Mouse (Mus musculus): ENCODE data around the gene Smc5. TPM values are rescaled to one million over a fixed set of nuclear protein-coding genes. Genes with fewer than 3 reads are reported as not detected.
A peak's percentile ranks its signal among the peaks of the same experiment; 100 is the strongest.

Smc5 gene
- polyA plus RNA-seq, 1 experiment from 2014 or later = 16.2 TPM

GRCm38 (mm10) chr19:23306671-23307070, 33.0 kb upstream of the Smc5 start:
- no peak overlapping the region for H3K27ac ChIP-seq
- WGBS = 86% methylated on average over 7 of the region's 7 CpGs
- no peak for TF ChIP-seq CTCF (IDR thresholded peaks at IDR 0.05; ENCODE audit: low read depth)
- ATAC-seq (replicated peaks; ENCODE audit: low FRiP score, low read depth) = no peak
- no peaks in the 10 kb centered on the region for H3K4me1 ChIP-seq (replicated peaks; ENCODE audit: insufficient read depth, low read length)
- no peaks in the 10 kb centered on the region for H3K27me3 ChIP-seq (ENCODE audit: insufficient read depth, low read length)
- no peak overlapping the region for H3K4me3 ChIP-seq (replicated peaks; ENCODE audit: low read depth, low read length)
- H3K4me2 ChIP-seq (ENCODE audit: low read length) = no peak overlapping the region
- no peak overlapping the region for H3K9ac ChIP-seq (ENCODE audit: low read depth, low read length)
- H3K9me3 ChIP-seq (replicated peaks; ENCODE audit: low read length) = no peaks in the 10 kb centered on the region
- H3K36me3 ChIP-seq (ENCODE audit: insufficient read depth, low read length) = no peaks in the 10 kb centered on the region
- no peak for DNase-seq (ENCODE audit: low spot score)

DNA sequence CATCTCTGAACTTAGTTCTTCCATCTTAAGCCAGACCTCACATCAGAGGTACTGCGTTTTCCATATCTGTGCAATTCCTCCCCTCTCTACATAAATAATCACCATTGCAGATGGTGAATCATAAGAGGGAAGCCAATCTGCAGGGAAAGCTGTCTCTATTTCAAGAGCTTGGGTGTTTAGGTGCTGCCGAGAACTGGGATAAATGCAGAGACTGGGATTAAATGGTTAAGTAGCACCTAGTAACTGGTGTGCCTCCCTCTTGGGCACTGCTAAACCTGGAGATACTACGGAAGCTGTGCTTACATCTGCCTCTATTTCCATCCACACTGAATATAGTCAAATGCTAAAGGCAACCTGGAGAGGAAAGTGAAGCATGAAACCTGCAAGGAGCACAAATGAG, 26.3 kb upstream of the Smc5 start:
- no peak for ATAC-seq (replicated peaks; ENCODE audit: low FRiP score, low read depth)
- TF ChIP-seq CTCF (IDR thresholded peaks at IDR 0.05; ENCODE audit: low read depth) = no peak

GRCm38 (mm10) chr19:23298917-23299316, 25.2 kb upstream of the Smc5 start:
- no peaks in the 10 kb centered on the region for H3K4me1 ChIP-seq (replicated peaks; ENCODE audit: insufficient read depth, low read length)
- no peak overlapping the region for H3K9ac ChIP-seq (ENCODE audit: low read depth, low read length)
- H3K36me3 ChIP-seq (ENCODE audit: insufficient read depth, low read length) = no peaks in the 10 kb centered on the region
- peak; percentile 16 for DNase-seq (ENCODE audit: low spot score)
- no peak overlapping the region for H3K27ac ChIP-seq
- no peak overlapping the region for H3K4me3 ChIP-seq (replicated peaks; ENCODE audit: low read depth, low read length)
- no peaks in the 10 kb centered on the region for H3K9me3 ChIP-seq (replicated peaks; ENCODE audit: low read length)
- H3K4me2 ChIP-seq (ENCODE audit: low read length) = no peak overlapping the region
- peak; percentile 51 for TF ChIP-seq CTCF (IDR thresholded peaks at IDR 0.05; ENCODE audit: low read depth)
- no peaks in the 10 kb centered on the region for H3K27me3 ChIP-seq (ENCODE audit: insufficient read depth, low read length)
- WGBS = 83% methylated on average over 1 of the region's 1 CpGs
- no peak for ATAC-seq (replicated peaks; ENCODE audit: low FRiP score, low read depth)

More for the DNA sequence above, 26.3 kb upstream of the Smc5 start:
- Histone ChIP-seq H3K9ac (ENCODE audit: low read depth, low read length) (no peak overlapping the region), H3K27ac (no peak overlapping the region), H3K36me3 (ENCODE audit: insufficient read depth, low read length) (no peaks in the 10 kb centered on the region), H3K27me3 (ENCODE audit: insufficient read depth, low read length) (no peaks in the 10 kb centered on the region), H3K4me1 (replicated peaks; ENCODE audit: insufficient read depth, low read length) (no peaks in the 10 kb centered on the region), H3K9me3 (replicated peaks; ENCODE audit: low read length) (no peaks in the 10 kb centered on the region), H3K4me3 (replicated peaks; ENCODE audit: low read depth, low read length) (no peak overlapping the region), H3K4me2 (ENCODE audit: low read length) (no peak overlapping the region)
- 85% methylated on average over 3 of the region's 3 CpGs for WGBS
- DNase-seq (ENCODE audit: low spot score) = no peak

GRCm38 (mm10) chr19:23297191-23297590, 23.5 kb upstream of the Smc5 start:
- H3K36me3 ChIP-seq (ENCODE audit: insufficient read depth, low read length) = no peaks in the 10 kb centered on the region
- no peak for TF ChIP-seq CTCF (IDR thresholded peaks at IDR 0.05; ENCODE audit: low read depth)
- no peaks in the 10 kb centered on the region for H3K4me1 ChIP-seq (replicated peaks; ENCODE audit: insufficient read depth, low read length)

DNA sequence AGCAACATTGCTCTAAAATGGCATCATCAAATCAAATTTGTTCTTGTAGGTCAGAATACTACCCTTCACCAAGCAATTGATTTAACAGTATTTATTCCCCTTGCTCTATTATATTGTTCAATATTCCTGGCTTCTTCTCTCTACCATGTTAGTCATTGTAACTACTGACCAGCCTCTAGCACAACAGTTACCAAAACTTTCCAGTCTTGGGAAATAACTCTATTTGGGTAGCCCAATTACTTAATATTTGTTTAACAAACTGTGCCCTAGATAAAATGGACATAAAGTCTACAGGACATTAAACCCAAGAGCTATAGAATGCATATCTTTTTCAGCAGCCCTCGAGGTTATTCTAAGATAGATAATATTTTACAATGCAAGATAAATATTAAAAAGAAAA, 15.6 kb upstream of the Smc5 start:
- 75% methylated on average over 1 of the region's 1 CpGs for WGBS
- DNase-seq (ENCODE audit: low spot score) (no peak), ATAC-seq (replicated peaks; ENCODE audit: low FRiP score, low read depth) (no peak)
- Histone ChIP-seq H3K4me2 (ENCODE audit: low read length) (no peak overlapping the region), H3K4me1 (replicated peaks; ENCODE audit: insufficient read depth, low read length) (no peaks in the 10 kb centered on the region), H3K36me3 (ENCODE audit: insufficient read depth, low read length) (no peaks in the 10 kb centered on the region), H3K4me3 (replicated peaks; ENCODE audit: low read depth, low read length) (no peak overlapping the region), H3K27ac (no peak overlapping the region), H3K9me3 (replicated peaks; ENCODE audit: low read length) (peaks cover 4% of the 10 kb centered on the region; the same call in 1 of the 2 replicates), H3K27me3 (ENCODE audit: insufficient read depth, low read length) (no peaks in the 10 kb centered on the region), H3K9ac (ENCODE audit: low read depth, low read length) (no peak overlapping the region)
- TF ChIP-seq CTCF (IDR thresholded peaks at IDR 0.05; ENCODE audit: low read depth) = no peak

More at GRCm38 (mm10) chr19:23297191-23297590, 23.5 kb upstream of the Smc5 start:
- Histone ChIP-seq H3K27ac (no peak overlapping the region), H3K9me3 (replicated peaks; ENCODE audit: low read length) (no peaks in the 10 kb centered on the region), H3K9ac (ENCODE audit: low read depth, low read length) (no peak overlapping the region), H3K4me3 (replicated peaks; ENCODE audit: low read depth, low read length) (no peak overlapping the region), H3K4me2 (ENCODE audit: low read length) (no peak overlapping the region), H3K27me3 (ENCODE audit: insufficient read depth, low read length) (no peaks in the 10 kb centered on the region)
- DNase-seq (ENCODE audit: low spot score) = no peak
- no peak for ATAC-seq (replicated peaks; ENCODE audit: low FRiP score, low read depth)

GRCm38 (mm10) chr19:23281911-23282660, 8.4 kb upstream of the Smc5 start:
- no peak overlapping the region for H3K27ac ChIP-seq
- no peak overlapping the region for H3K9ac ChIP-seq (ENCODE audit: low read depth, low read length)
- H3K9me3 ChIP-seq (replicated peaks; ENCODE audit: low read length) = no peaks in the 10 kb centered on the region
- ATAC-seq (replicated peaks; ENCODE audit: low FRiP score, low read depth) (no peak), DNase-seq (ENCODE audit: low spot score) (no peak)
- H3K36me3 ChIP-seq (ENCODE audit: insufficient read depth, low read length) = no peaks in the 10 kb centered on the region
- WGBS = 66% methylated on average over 8 of the region's 8 CpGs
- no peaks in the 10 kb centered on the region for H3K4me1 ChIP-seq (replicated peaks; ENCODE audit: insufficient read depth, low read length)
- TF ChIP-seq CTCF (IDR thresholded peaks at IDR 0.05; ENCODE audit: low read depth) = no peak
- no peak overlapping the region for H3K4me2 ChIP-seq (ENCODE audit: low read length)
- no peak overlapping the region for H3K4me3 ChIP-seq (replicated peaks; ENCODE audit: low read depth, low read length)
- H3K27me3 ChIP-seq (ENCODE audit: insufficient read depth, low read length) = no peaks in the 10 kb centered on the region
